Mouse (Mus musculus): ENCODE data around the gene Rab19. TPM values are rescaled to one million over a fixed set of nuclear protein-coding genes. Genes with fewer than 3 reads are reported as not detected.
A peak's percentile ranks its signal among the peaks of the same experiment; 100 is the strongest.
"Not testable (repeated sequence)": the region's sequence is repeated elsewhere in the genome, so short reads cannot be mapped to it uniquely, and the experiment has no call there.

Gene Rab19
- polyA plus RNA-seq, 1 experiment, result not detected

DNA sequence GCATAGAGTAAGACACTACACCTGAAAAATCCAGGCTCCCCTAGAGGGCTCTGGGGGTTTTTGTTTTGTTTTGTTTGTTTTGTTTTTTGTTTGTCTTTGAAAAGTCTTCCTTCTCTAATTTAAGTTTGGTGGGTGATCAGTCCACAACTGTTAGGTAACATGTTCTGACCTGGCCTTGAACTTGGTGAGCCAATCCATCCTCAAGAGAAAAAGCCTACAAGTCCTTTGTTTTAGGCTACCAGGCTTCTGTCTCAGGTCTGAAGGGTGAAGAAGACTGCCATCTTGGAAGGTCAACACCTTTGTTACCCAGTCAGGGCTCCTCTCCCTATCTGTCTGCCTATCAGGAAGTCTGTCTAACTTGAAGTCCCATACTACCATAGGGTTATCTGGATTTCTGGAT is 52.7 kb downstream of the Rab19 start:
- no peak overlapping the region for H3K4me3 ChIP-seq (replicated peaks)
- no peaks in the 10 kb centered on the region for H3K9me3 ChIP-seq (ENCODE audit: control insufficient read depth, low read length)
- no peaks in the 10 kb centered on the region for H3K27me3 ChIP-seq (ENCODE audit: control insufficient read depth)
- peaks cover 2% of the 10 kb centered on the region; the same call in 1 of the 2 replicates for H3K36me3 ChIP-seq (ENCODE audit: control insufficient read depth)
- peaks cover 81% of the 10 kb centered on the region for H3K4me1 ChIP-seq (ENCODE audit: control insufficient read depth)
- TF ChIP-seq TAL1 (IDR thresholded peaks at IDR 0.05; ENCODE audit: low read length) (no peak), GATA1 (IDR thresholded peaks at IDR 0.05; ENCODE audit: low read length) (no peak)

GRCm38 (mm10) chr6:39434111-39434885 is 53.3 kb downstream of the Rab19 start:
- Histone ChIP-seq H3K4me3 (replicated peaks) (no peak overlapping the region), H3K36me3 (ENCODE audit: control insufficient read depth) (peaks cover 2% of the 10 kb centered on the region; the same call in 1 of the 2 replicates), H3K4me1 (ENCODE audit: control insufficient read depth) (peaks cover 75% of the 10 kb centered on the region), H3K9me3 (ENCODE audit: control insufficient read depth, low read length) (no peaks in the 10 kb centered on the region), H3K27me3 (ENCODE audit: control insufficient read depth) (no peaks in the 10 kb centered on the region)
- TF ChIP-seq GATA1 (IDR thresholded peaks at IDR 0.05; ENCODE audit: low read length), result no peak
- no peak for TF ChIP-seq TAL1 (IDR thresholded peaks at IDR 0.05; ENCODE audit: low read length)

- Histone ChIP-seq H3K36me3 (ENCODE audit: control insufficient read depth) (peaks cover 2% of the 10 kb centered on the region; the same call in 1 of the 2 replicates), H3K9me3 (ENCODE audit: control insufficient read depth, low read length) (no peaks in the 10 kb centered on the region), H3K4me1 (ENCODE audit: control insufficient read depth) (peaks cover 70% of the 10 kb centered on the region), H3K4me3 (replicated peaks) (no peak overlapping the region), H3K27me3 (ENCODE audit: control insufficient read depth) (no peaks in the 10 kb centered on the region)
- TF ChIP-seq GATA1 (IDR thresholded peaks at IDR 0.05; ENCODE audit: low read length) (no peak), TAL1 (IDR thresholded peaks at IDR 0.05; ENCODE audit: low read length) (no peak)
These were observed 54.0 kb downstream of the Rab19 start for GRCm38 (mm10) chr6:39434886-39435492.

GRCm38 (mm10) chr6:39435875-39436274 is 54.9 kb downstream of the Rab19 start:
- no peak overlapping the region for H3K4me3 ChIP-seq (replicated peaks)
- no peaks in the 10 kb centered on the region for H3K9me3 ChIP-seq (ENCODE audit: control insufficient read depth, low read length)
- peaks cover 2% of the 10 kb centered on the region; the same call in 1 of the 2 replicates for H3K36me3 ChIP-seq (ENCODE audit: control insufficient read depth)
- TF ChIP-seq GATA1 (IDR thresholded peaks at IDR 0.05; ENCODE audit: low read length), result no peak
- peak; percentile 25; the same call in 1 of the 3 replicates for TF ChIP-seq TAL1 (IDR thresholded peaks at IDR 0.05; ENCODE audit: low read length)
- no peaks in the 10 kb centered on the region for H3K27me3 ChIP-seq (ENCODE audit: control insufficient read depth)
- peaks cover 61% of the 10 kb centered on the region for H3K4me1 ChIP-seq (ENCODE audit: control insufficient read depth)

DNA sequence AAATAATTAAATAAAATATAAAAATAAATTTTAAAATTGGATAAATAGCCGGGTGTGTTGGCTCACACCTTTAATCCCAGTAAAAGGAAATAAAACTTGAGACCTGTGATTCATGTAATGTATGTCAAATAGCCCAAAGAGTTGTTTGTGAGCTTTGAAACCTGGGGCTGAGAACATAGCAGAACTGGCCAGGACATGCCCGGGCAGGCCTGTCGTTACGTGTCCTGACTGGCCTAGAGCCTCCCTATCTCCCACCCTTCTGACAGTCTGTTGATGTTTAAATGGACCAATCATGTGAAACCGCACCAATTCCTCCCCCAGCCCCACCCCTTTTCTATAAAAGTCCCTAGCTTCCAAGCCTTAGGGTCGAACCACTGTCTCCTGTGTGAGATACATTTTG is 56.5 kb downstream of the Rab19 start:
- H3K36me3 ChIP-seq (ENCODE audit: control insufficient read depth); H3K27me3 ChIP-seq (ENCODE audit: control insufficient read depth); H3K9me3 ChIP-seq (ENCODE audit: control insufficient read depth, low read length); H3K4me3 ChIP-seq (replicated peaks): not testable (repeated sequence)
- peaks cover 48% of the 10 kb centered on the region for H3K4me1 ChIP-seq (ENCODE audit: control insufficient read depth)

Other genes with a start within 250 kb of the Rab19 start
- gene Kdm7a, start 174.4 kb upstream of the Rab19 start, polyA plus RNA-seq (2012), result 0.79 and 1.1 TPM in 2 replicates
- 0.05 TPM in 1 of 2 replicates, not detected in the other for gene Slc37a3, start 3.5 kb upstream of the Rab19 start, polyA plus RNA-seq (2012)
- gene Mkrn1, start 39.3 kb downstream of the Rab19 start, polyA plus RNA-seq (2012), result 86.9 and 108 TPM in 2 replicates
- not detected in 2 replicates for gene Dennd2a, start 176.7 kb downstream of the Rab19 start, polyA plus RNA-seq (2012)
- gene Adck2, start 192.7 kb downstream of the Rab19 start, polyA plus RNA-seq (2012), result 0.23 and 0.31 TPM in 2 replicates
- gene Gm42420, start 204.6 kb downstream of the Rab19 start, polyA plus RNA-seq (2012), result not detected in 2 replicates
- gene Ndufb2, start 211.4 kb downstream of the Rab19 start, polyA plus RNA-seq (2012), result 43.0 and 48.6 TPM in 2 replicates

All from erythroblast, embryonic 14.5 days (primary cell).